Mouse (Mus musculus): ENCODE results near the gene Gm13694.

Gene Gm13694

DNA sequence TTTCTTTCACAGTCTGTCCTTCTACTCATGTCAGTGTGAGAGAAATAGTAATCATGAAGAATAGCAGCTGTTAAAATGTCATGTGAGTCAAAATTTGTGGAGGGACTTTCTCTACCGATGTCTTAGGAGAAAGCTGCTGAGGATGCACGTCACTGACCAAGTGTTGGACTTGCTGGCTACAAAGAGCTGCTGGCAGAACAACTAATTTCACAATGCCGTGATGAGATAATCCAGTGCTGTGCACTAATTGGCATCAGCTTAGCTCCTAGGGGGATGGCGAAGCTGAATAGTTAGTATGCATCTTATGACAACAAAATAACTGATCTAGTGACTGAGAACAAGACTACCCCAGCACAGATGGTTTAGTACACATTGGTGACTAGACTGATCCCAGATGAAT, 46.5 kb downstream of the Gm13694 start:
- in situ Hi-C loops (cut with MboI, MseI), result no loop called here

Data from regulatory T cell (primary cell).